Mouse (Mus musculus) C2C12 (cell line): Measurements from ENCODE around the gene Stk10. TPM values are rescaled to one million over a fixed set of nuclear protein-coding genes. Genes with fewer than 3 reads are reported as not detected.

Experiments used
- H3K27me3 ChIP-seq: one replicate; pipeline ENCODE4 v1.6.1; 2011; ENCODE audit not compliant: control insufficient read depth, insufficient read depth, insufficient read length
- H3K36me3 ChIP-seq: one replicate; pipeline ENCODE4 v1.6.1; 2011; ENCODE audit not compliant: control insufficient read depth, insufficient read depth
- H3K4me3 ChIP-seq: one replicate; pipeline ENCODE4 v1.5.1; 2011; ENCODE audit warnings: mild to moderate bottlenecking, control low read depth; ENCODE audit not compliant: poor library complexity, insufficient read depth, severe bottlenecking
- H3K79me2 ChIP-seq: one replicate; pipeline ENCODE4 v1.6.1; 2011; ENCODE audit not compliant: control insufficient read depth, insufficient read depth
- H3K79me3 ChIP-seq: one replicate; pipeline ENCODE4 v1.6.1; 2011; ENCODE audit warnings: low read depth, control low read depth
- H3ac ChIP-seq: one replicate; pipeline ENCODE3; 2011; ENCODE audit warnings: low read depth; ENCODE audit not compliant: control insufficient read depth, insufficient read length
- CEBPB ChIP-seq: IDR thresholded peaks from one replicate; pipeline ENCODE4 v1.6.1; 2011; ENCODE audit warnings: low read depth, mild to moderate bottlenecking, control low read depth, moderate library complexity
- CTCF ChIP-seq: IDR thresholded peaks from one replicate; pipeline ENCODE4 v1.5.1; 2011; ENCODE audit not compliant: control insufficient read depth, insufficient read depth, insufficient read length
- FOSL1 ChIP-seq: IDR thresholded peaks from one replicate; pipeline ENCODE4 v1.8.0; 2011; ENCODE audit warnings: mild to moderate bottlenecking, low read length; ENCODE audit not compliant: poor library complexity, insufficient read depth, severe bottlenecking
- MAX ChIP-seq: IDR thresholded peaks from one replicate; pipeline ENCODE4 v1.6.1; 2011; ENCODE audit warnings: mild to moderate bottlenecking, control low read depth
- MYOD1 ChIP-seq: IDR thresholded peaks from one replicate; pipeline ENCODE4 v1.6.1; 2011; ENCODE audit warnings: low read depth; ENCODE audit not compliant: control insufficient read depth, insufficient read length
- MYOG ChIP-seq: IDR thresholded peaks from one replicate; pipeline ENCODE4 v1.6.1; 2011; ENCODE audit not compliant: control insufficient read depth, insufficient read length; ENCODE audit errors: extremely low read depth
- USF1 ChIP-seq: IDR thresholded peaks from one replicate; pipeline ENCODE4 v1.6.1; 2011; ENCODE audit warnings: low read depth, mild to moderate bottlenecking, control low read depth, moderate library complexity
- polyA plus RNA-seq: library from polyadenylated mRNA; unstranded; fragments of >200 nt; fragmentation: generic; extraction: Trizol; gene quantifications from one replicate; pipeline ENCODE4 v1.2.1, GENCODE M21; 2012; ENCODE audit warnings: missing spikeins

Stk10 gene
- polyA plus RNA-seq, 1 experiment: 8.2 TPM

DNA sequence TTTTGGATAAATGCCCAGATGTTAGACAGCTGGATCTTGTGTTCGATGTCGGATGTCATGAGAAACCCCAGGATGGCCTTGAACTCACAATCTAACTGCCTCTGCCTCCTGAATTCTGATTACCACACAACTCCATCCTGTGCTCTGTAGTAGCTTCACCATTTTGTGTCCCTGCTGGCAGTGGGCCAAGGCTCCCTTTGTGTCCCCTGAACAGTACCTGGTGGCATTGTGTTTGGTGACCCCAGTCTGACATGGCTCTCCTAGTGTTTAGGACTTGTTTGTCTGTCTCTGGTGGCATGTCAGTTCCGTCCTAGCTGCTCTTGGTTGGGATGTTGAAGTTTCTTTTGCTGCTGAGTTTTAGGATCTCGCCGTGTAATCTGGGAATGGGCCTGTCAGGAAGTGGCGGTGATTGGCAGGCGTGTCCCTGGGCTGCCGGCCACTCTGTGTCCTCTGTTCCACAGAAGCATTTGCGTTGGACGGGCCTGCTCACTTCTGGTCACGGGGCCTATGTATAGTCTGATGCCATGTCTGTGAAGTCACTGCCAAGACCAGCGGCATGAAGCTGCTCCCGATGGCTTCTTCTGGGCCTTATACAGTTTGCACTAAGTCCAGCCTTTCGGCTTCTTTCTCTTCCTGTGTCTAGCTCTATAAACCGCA lies 35.7 kb downstream of the Stk10 start:
- no peak for TF ChIP-seq MYOG
- no peak for TF ChIP-seq CEBPB
- no peak for TF ChIP-seq MYOD1
- no peak for TF ChIP-seq USF1
- no peak for TF ChIP-seq MAX
- TF ChIP-seq FOSL1: no peak
- no peak for TF ChIP-seq CTCF
- H3K4me3 ChIP-seq: no peak overlapping the region
- H3K79me3 ChIP-seq: peaks cover 17% of the 10 kb centered on the region
- H3K36me3 ChIP-seq: no peaks in the 10 kb centered on the region
- H3K27me3 ChIP-seq: no peaks in the 10 kb centered on the region
- no peak overlapping the region for H3ac ChIP-seq
- peaks cover 90% of the 10 kb centered on the region for H3K79me2 ChIP-seq

DNA sequence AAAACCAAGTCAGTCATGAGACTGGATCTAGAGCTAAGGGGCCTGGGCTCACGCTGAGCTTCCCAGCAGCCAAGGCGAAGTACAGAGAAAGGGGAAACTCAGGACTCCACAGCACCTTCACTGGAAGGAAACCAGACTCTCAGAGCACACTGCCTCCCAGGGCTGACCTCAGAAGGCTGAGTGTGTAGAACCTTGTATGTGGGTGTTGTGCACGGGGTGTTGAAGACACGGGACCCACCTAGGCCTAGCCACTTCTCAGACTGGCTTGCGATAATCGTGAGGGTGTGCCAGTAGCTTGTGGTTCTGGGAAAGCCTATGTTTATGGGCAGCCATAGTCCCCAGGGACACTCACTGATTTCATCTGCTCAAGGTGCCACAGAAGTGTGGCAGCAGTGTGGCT lies 38.0 kb downstream of the Stk10 start:
- no peak overlapping the region for H3ac ChIP-seq
- H3K4me3 ChIP-seq: no peak overlapping the region
- H3K27me3 ChIP-seq: no peaks in the 10 kb centered on the region
- H3K36me3 ChIP-seq: peaks cover 14% of the 10 kb centered on the region
- TF ChIP-seq FOSL1: no peak
- TF ChIP-seq USF1: no peak
- no peak for TF ChIP-seq CTCF
- no peak for TF ChIP-seq MYOG
- no peak for TF ChIP-seq MAX
- TF ChIP-seq CEBPB: no peak
- no peak for TF ChIP-seq MYOD1
- H3K79me2 ChIP-seq: peaks cover 76% of the 10 kb centered on the region
- H3K79me3 ChIP-seq: peaks cover 15% of the 10 kb centered on the region

DNA sequence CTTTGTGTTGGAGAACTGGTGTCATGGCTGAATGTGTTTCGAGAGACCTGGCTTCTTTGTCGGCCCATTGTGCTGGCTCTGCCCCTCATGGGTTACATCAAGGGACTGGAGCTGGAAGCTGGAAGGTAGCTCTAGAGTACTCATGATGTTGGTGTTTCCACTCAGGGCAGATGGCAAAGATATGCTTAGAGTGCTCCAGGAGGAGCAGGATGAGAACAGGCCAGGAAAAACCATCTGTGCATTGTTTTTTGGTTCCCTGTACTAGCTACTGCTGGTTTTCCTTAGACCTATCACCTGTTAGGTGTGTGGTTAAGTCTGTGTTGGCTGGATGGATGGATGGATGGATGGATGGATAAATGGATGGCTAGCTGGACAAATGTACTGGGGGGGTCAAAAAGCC lies 40.6 kb downstream of the Stk10 start:
- Histone ChIP-seq H3K79me2 (peaks cover 50% of the 10 kb centered on the region), H3K27me3 (no peaks in the 10 kb centered on the region), H3K79me3 (peaks cover 11% of the 10 kb centered on the region), H3ac (no peak overlapping the region), H3K36me3 (peaks cover 31% of the 10 kb centered on the region), H3K4me3 (no peak overlapping the region)
- no peak for TF ChIP-seq CTCF
- no peak for TF ChIP-seq FOSL1
- TF ChIP-seq MYOG: no peak
- TF ChIP-seq MAX: no peak
- no peak for TF ChIP-seq CEBPB
- TF ChIP-seq MYOD1: no peak
- no peak for TF ChIP-seq USF1

DNA sequence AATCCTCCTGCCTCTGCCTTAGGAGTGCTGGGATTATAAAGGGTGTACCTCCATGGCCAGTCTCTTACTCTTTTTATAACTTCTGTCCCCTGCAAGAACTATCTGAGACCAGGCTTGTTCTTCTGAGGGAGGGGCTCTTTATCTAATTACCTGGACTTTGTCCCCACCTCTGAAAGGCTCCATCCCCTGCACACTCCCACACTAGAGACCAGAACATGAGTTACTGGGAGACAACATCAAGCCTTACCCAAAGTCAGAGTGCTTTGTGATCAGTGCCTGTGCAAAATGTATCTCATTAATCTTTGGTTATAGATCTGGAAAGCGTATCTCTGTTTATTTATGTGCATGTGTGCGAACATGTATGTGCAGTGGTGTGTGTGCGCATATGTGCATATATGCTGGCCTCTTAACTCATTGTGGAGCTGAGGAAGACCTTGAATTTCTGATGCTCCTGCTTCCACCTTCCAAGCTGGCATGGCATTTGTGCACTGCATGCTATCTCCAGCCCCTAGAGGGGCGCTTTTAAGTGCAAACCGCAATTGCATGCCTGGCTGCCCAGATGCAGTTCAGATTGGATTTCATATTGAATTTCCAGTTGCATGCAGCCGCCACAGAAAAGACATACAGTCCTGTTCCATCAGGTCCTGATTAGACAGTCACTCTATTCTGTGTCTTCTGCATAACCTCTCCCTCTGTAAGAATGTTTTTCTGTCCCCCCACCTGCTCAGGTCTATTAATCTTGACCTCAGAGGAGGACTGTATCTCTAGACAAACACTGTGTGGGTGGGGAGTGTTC lies 43.1 kb downstream of the Stk10 start:
- peaks cover 1% of the 10 kb centered on the region for H3K79me3 ChIP-seq
- TF ChIP-seq MYOG (no peak), MYOD1 (no peak), CEBPB (no peak), MAX (no peak), CTCF (no peak), FOSL1 (no peak), USF1 (no peak)

DNA sequence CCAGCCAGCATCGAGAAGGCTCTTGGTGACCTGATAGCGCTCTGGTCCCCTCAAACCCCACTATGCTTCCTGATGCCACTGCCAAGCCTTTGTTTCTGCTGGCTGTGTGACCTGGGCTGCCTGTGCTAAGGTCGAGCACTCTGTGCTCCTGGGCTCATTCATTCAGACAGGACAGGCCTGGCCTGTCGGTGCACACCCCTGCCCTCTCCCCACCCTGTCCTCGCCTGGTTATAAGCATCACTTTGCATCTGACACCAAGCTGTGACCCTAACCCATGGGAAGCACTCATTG lies 43.6 kb downstream of the Stk10 start:
- Histone ChIP-seq H3K4me3 (no peak overlapping the region), H3K79me3 (peaks cover 1% of the 10 kb centered on the region), H3ac (no peak overlapping the region), H3K27me3 (no peaks in the 10 kb centered on the region), H3K36me3 (peaks cover 35% of the 10 kb centered on the region), H3K79me2 (peaks cover 27% of the 10 kb centered on the region)
- TF ChIP-seq CEBPB: no peak
- no peak for TF ChIP-seq MAX
- no peak for TF ChIP-seq MYOG
- no peak for TF ChIP-seq FOSL1
- TF ChIP-seq MYOD1: no peak
- no peak for TF ChIP-seq USF1
- no peak for TF ChIP-seq CTCF

More for the DNA sequence above, 43.1 kb downstream of the Stk10 start:
- peaks cover 35% of the 10 kb centered on the region for H3K36me3 ChIP-seq
- no peak overlapping the region for H3K4me3 ChIP-seq
- peaks cover 33% of the 10 kb centered on the region for H3K79me2 ChIP-seq
- no peak overlapping the region for H3ac ChIP-seq
- H3K27me3 ChIP-seq: no peaks in the 10 kb centered on the region
